Mouse (Mus musculus) embryonic facial prominence, embryonic 11.5 days (tissue): ENCODE data around the gene Gm9837. TPM values are rescaled to one million over a fixed set of nuclear protein-coding genes. Genes with fewer than 3 reads are reported as not detected.

Experiments
- ATAC-seq: fragments of 200-750 bp; cut with Nextera tagmentation; replicated peaks from 2 replicates; pipeline ENCODE4 v1.8.0; 2017; ENCODE audit warnings: low read depth; ENCODE audit not compliant: insufficient number of reproducible peaks, low FRiP score, low TSS enrichment
- DNase-seq: peaks from one replicate; pipeline ENCODE4 v3.0.0-alpha.2; 2015; ENCODE audit warnings: low spot score
- H3K27ac ChIP-seq: fragments of 300-500 bp; sonication (generic); replicated peaks from 2 replicates; pipeline ENCODE4 v1.5.1; 2014; ENCODE audit warnings: mild to moderate bottlenecking, low read depth, low read length, control low read depth
- H3K27me3 ChIP-seq: fragments of 300-500 bp; sonication (generic); 2 replicates; pipeline ENCODE4 v1.6.1; 2014; ENCODE audit warnings: mild to moderate bottlenecking, low read length, moderate library complexity, mixed read lengths; ENCODE audit not compliant: control insufficient read depth, insufficient read depth
- H3K36me3 ChIP-seq: fragments of 300-500 bp; sonication (generic); replicated peaks from 2 replicates; pipeline ENCODE4 v1.6.1; 2014; ENCODE audit warnings: low read depth, mild to moderate bottlenecking, low read length, moderate library complexity, mixed read lengths; ENCODE audit not compliant: control insufficient read depth, insufficient read depth
- H3K4me1 ChIP-seq: fragments of 300-500 bp; sonication (generic); 2 replicates; pipeline ENCODE4 v1.6.1; 2014; ENCODE audit warnings: low read length, mixed read lengths; ENCODE audit not compliant: control insufficient read depth, insufficient read depth
- H3K4me2 ChIP-seq: fragments of 300-500 bp; sonication (generic); 2 replicates; pipeline ENCODE4 v1.6.1; 2014; ENCODE audit warnings: low read depth, mild to moderate bottlenecking, control low read depth, low read length, moderate library complexity
- H3K4me3 ChIP-seq: fragments of 300-500 bp; sonication (generic); 2 replicates; pipeline ENCODE4 v1.5.1; 2014; ENCODE audit warnings: low read depth, low read length, control low read depth
- H3K9ac ChIP-seq: fragments of 300-500 bp; sonication (generic); replicated peaks from 2 replicates; pipeline ENCODE4 v1.6.1; 2014; ENCODE audit warnings: mild to moderate bottlenecking, control low read depth, low read length
- H3K9me3 ChIP-seq: fragments of 300-500 bp; sonication (generic); replicated peaks from 2 replicates; pipeline ENCODE4 v1.6.1; 2016; ENCODE audit warnings: mild to moderate bottlenecking, low read length, inconsistent platforms, mixed read lengths; ENCODE audit not compliant: control insufficient read depth
- WGBS: fragments of 180-500 bp; shearing (Covaris S2); extraction: QIAGEN DNeasy Blood & Tissue Kit; methylation state at CpG from one replicate; pipeline ENCODE4 v1.1.7; 2014; 5-methylcytosine and 5-hydroxymethylcytosine counted together
- polyA plus RNA-seq: library from polyadenylated mRNA; unstranded; fragments of >200 nt; fragmentation: Nextera tagmentation; extraction: Ambion mirVana; gene quantifications from 2 replicates; pipeline ENCODE4 v1.2.1, GENCODE M21; 2014

Gene Gm9837
- polyA plus RNA-seq, 1 experiment from 2014 or later, result not detected

DNA sequence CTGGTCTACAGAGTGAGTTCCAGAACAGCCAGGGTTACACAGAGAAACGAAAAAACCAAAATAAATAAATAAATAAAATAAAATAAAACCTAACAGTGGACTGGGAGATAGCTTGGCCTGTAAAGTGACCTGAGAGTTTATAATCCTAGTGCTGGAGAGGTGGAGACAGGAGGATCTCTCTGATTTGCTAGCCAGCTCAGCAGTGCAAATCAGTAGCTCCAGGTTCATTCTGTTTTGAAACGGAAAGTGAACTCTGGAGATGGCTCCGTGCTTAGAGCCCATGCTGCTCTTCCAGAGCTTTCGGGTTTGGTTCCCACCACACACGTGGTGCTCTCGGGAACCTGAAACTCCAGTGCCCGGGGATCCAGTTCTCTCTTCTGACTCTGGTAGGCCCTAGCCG is 22.3 kb downstream of the Gm9837 start:
- ATAC-seq (no peak), DNase-seq (no peak)
- Histone ChIP-seq H3K27ac (no peak overlapping the region), H3K4me2 (no peak overlapping the region), H3K9ac (no peak overlapping the region), H3K36me3 (no peaks in the 10 kb centered on the region), H3K9me3 (no peaks in the 10 kb centered on the region), H3K4me1 (no peaks in the 10 kb centered on the region), H3K27me3 (no peaks in the 10 kb centered on the region), H3K4me3 (no peak overlapping the region)
- 87% methylated on average over 8 of the region's 8 CpGs for WGBS

DNA sequence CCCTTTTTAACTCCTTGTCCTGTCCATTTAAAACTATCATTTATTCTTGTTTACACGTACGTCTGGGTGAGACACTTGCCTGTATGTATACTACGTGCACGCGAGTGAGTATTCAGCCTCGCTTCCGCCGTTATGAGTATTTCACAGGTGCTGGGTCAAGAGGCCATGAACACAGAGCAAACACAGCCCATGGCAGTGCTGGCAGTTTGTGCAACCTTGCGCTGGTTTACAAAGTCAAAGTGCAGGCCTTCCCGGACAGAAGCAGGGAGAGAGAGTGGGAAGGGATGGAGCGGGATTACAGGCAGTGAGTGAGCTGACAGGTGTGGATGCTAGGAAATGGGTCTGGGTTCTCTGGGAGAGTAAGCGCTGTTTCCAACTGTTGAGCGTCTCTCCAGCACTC is 24.1 kb downstream of the Gm9837 start:
- DNase-seq, result no peak
- ATAC-seq, result no peak
- H3K4me3 ChIP-seq, result no peak overlapping the region

GRCm38 (mm10) chr11:53445562-53445961 is 24.7 kb downstream of the Gm9837 start:
- Histone ChIP-seq H3K27ac (no peak overlapping the region), H3K9ac (no peak overlapping the region), H3K36me3 (no peaks in the 10 kb centered on the region), H3K9me3 (no peaks in the 10 kb centered on the region), H3K4me2 (no peak overlapping the region), H3K4me1 (no peaks in the 10 kb centered on the region), H3K4me3 (no peak overlapping the region), H3K27me3 (no peaks in the 10 kb centered on the region)
- WGBS, result 63% methylated on average over 13 of the region's 13 CpGs
- no peak for ATAC-seq
- no peak for DNase-seq

More for the DNA sequence above, 24.1 kb downstream of the Gm9837 start:
- Histone ChIP-seq H3K9me3 (no peaks in the 10 kb centered on the region), H3K4me2 (no peak overlapping the region), H3K27ac (no peak overlapping the region), H3K4me1 (no peaks in the 10 kb centered on the region), H3K36me3 (no peaks in the 10 kb centered on the region), H3K9ac (no peak overlapping the region), H3K27me3 (no peaks in the 10 kb centered on the region)
- 81% methylated on average over 13 of the region's 13 CpGs for WGBS

GRCm38 (mm10) chr11:53443861-53444260 is 26.4 kb downstream of the Gm9837 start:
- DNase-seq (no peak), ATAC-seq (no peak)
- H3K9me3 ChIP-seq, result no peaks in the 10 kb centered on the region
- no peak overlapping the region for H3K4me3 ChIP-seq
- H3K36me3 ChIP-seq, result no peaks in the 10 kb centered on the region
- no peak overlapping the region for H3K4me2 ChIP-seq
- no peak overlapping the region for H3K27ac ChIP-seq
- H3K4me1 ChIP-seq, result no peaks in the 10 kb centered on the region
- H3K27me3 ChIP-seq, result no peaks in the 10 kb centered on the region
- no peak overlapping the region for H3K9ac ChIP-seq
- WGBS, result 34% methylated on average over 6 of the region's 6 CpGs

GRCm38 (mm10) chr11:53441921-53442320 is 28.4 kb downstream of the Gm9837 start:
- H3K27me3 ChIP-seq, result no peaks in the 10 kb centered on the region
- DNase-seq, result no peak
- ATAC-seq, result no peak
- 40% methylated on average over 12 of the region's 12 CpGs for WGBS
- H3K9ac ChIP-seq, result no peak overlapping the region; the same call in 1 of the 2 replicates
- no peaks in the 10 kb centered on the region for H3K36me3 ChIP-seq
- no peaks in the 10 kb centered on the region for H3K4me1 ChIP-seq
- H3K4me3 ChIP-seq, result no peak overlapping the region
- H3K4me2 ChIP-seq, result no peak overlapping the region
- H3K27ac ChIP-seq, result no peak overlapping the region
- H3K9me3 ChIP-seq, result no peaks in the 10 kb centered on the region

- DNase-seq, result no peak
- Histone ChIP-seq H3K9me3 (no peaks in the 10 kb centered on the region), H3K4me3 (no peak overlapping the region), H3K4me2 (no peak overlapping the region), H3K27ac (no peak overlapping the region), H3K36me3 (no peaks in the 10 kb centered on the region), H3K9ac (no peak overlapping the region), H3K4me1 (no peaks in the 10 kb centered on the region), H3K27me3 (no peaks in the 10 kb centered on the region)
- WGBS, result 92% methylated on average over 6 of the region's 6 CpGs
- ATAC-seq, result no peak
Measured at GRCm38 (mm10) chr11:53436338-53436737, 33.9 kb downstream of the Gm9837 start.

DNA sequence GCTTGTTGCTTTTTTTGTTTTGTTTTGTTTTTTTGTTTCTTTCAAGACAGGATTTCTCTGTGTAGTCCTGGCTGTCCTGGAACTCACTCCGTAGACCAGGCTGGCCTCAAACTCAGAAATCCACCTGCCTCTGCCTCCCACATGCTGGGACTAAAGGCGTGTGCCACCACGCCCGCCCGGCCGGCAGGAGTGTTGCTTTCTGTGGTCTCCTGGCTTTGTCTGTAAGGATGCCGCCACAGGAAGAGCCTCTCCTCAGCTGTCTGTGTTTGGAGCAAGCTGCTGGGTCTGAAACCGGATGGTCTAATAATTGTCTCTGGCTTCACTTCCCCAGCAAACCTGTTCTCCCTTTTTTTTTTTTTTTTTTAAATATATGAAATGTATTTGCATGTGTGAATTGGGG is 34.8 kb downstream of the Gm9837 start:
- 84% methylated on average over 8 of the region's 8 CpGs for WGBS
- H3K9me3 ChIP-seq, result no peaks in the 10 kb centered on the region
- H3K9ac ChIP-seq, result no peak overlapping the region
- H3K27ac ChIP-seq, result no peak overlapping the region
- DNase-seq, result no peak
- H3K4me2 ChIP-seq, result no peak overlapping the region
- no peaks in the 10 kb centered on the region for H3K36me3 ChIP-seq
- no peak overlapping the region for H3K4me3 ChIP-seq
- no peak for ATAC-seq
- H3K4me1 ChIP-seq, result no peaks in the 10 kb centered on the region
- H3K27me3 ChIP-seq, result no peaks in the 10 kb centered on the region

DNA sequence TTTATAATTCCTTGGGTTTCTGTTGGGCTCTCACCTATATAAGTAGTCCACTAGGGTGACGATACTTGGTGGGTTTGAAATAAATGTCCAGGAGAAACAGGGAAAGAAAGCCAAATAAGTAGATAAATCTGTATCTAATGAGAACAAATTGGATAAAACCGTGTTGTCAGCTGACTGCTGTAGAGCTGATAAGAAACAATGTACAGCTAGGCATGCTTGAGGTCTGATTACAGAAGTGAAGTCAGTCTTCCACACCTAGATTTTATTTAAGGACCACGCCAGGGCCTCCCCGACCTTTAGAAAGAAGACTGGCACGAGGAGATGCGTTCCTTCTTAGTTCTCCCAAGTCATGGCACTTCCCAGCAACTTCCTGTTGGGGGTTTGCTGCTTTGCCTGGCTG is 37.2 kb downstream of the Gm9837 start:
- Histone ChIP-seq H3K4me1 (no peaks in the 10 kb centered on the region), H3K4me2 (no peak overlapping the region), H3K27ac (no peak overlapping the region), H3K9me3 (no peaks in the 10 kb centered on the region), H3K36me3 (no peaks in the 10 kb centered on the region), H3K9ac (no peak overlapping the region), H3K27me3 (no peaks in the 10 kb centered on the region), H3K4me3 (no peak overlapping the region)
- ATAC-seq (no peak), DNase-seq (no peak)
- 63% methylated on average over 6 of the region's 6 CpGs for WGBS
